Mouse (Mus musculus) cortical plate, adult 2 months (tissue): ENCODE data around the gene Fzd10.

ENCODE experiments used
- CTCF ChIP-seq: fragments of 200-500 bp; IDR thresholded peaks from 2 replicates; pipeline ENCODE4 v1.5.1; 2011; ENCODE audit warnings: mild to moderate bottlenecking, control low read depth, low read length; ENCODE audit not compliant: insufficient read depth; ENCODE audit errors: extremely low read depth
- POLR2A ChIP-seq: fragments of 200-500 bp; IDR thresholded peaks from 2 replicates; pipeline ENCODE4 v1.6.1; 2011; ENCODE audit warnings: mild to moderate bottlenecking, low read length, control low read depth; ENCODE audit not compliant: insufficient read depth; ENCODE audit errors: extremely low read depth

DNA sequence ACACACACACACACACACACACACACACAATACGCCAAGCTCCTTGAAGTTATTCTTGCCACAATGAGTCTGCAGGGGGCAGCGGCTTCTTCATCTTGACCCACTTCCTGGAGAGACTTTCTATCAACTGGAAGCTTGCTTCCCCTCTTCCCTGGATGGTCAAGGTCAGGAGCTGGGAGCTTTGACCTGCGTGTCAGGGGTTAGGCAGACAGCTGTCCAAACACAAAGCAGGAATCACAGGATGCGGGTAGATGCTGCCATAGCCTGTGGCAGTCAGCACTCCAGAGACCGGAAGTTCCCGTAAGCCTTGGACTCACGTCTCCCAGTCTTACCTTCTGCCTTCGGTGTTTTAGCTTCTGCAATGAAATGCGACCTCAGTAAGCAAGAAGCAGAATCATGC lies 38.1 kb downstream of the Fzd10 start:
- TF ChIP-seq CTCF: no peak
- TF ChIP-seq POLR2A: no peak
